Mouse (Mus musculus) intestine, embryonic 14.5 days (tissue): Measurements from ENCODE around the gene Folr2. TPM values are rescaled to one million over a fixed set of nuclear protein-coding genes. Genes with fewer than 3 reads are reported as not detected.

Source experiments
- ATAC-seq: fragments of 200-750 bp; cut with Nextera tagmentation; replicated peaks from 2 replicates; pipeline ENCODE4 v1.8.0; 2017; ENCODE audit warnings: low read depth, moderate number of reproducible peaks, moderate TSS enrichment, moderate library complexity; ENCODE audit not compliant: low FRiP score, low TSS enrichment
- DNase-seq: peaks from one replicate; pipeline ENCODE4 v3.0.0-alpha.2; 2018; ENCODE audit warnings: low spot score
- H3K27ac ChIP-seq: fragments of 300-500 bp; sonication (generic); 2 replicates; pipeline ENCODE4 v1.5.1; 2014; ENCODE audit warnings: low read depth, mild to moderate bottlenecking, control low read depth
- H3K27me3 ChIP-seq: fragments of 300-500 bp; sonication (generic); replicated peaks from 2 replicates; pipeline ENCODE4 v1.6.1; 2014; ENCODE audit warnings: low read length, control low read depth; ENCODE audit not compliant: control insufficient read depth, insufficient read depth
- H3K36me3 ChIP-seq: fragments of 300-500 bp; sonication (generic); 2 replicates; pipeline ENCODE4 v1.6.1; 2014; ENCODE audit warnings: low read length, control low read depth; ENCODE audit not compliant: control insufficient read depth, insufficient read depth
- H3K4me1 ChIP-seq: fragments of 300-500 bp; sonication (generic); replicated peaks from 2 replicates; pipeline ENCODE4 v1.6.1; 2014; ENCODE audit warnings: low read length, control low read depth, mixed read lengths; ENCODE audit not compliant: control insufficient read depth, insufficient read depth
- H3K4me2 ChIP-seq: fragments of 300-500 bp; sonication (generic); 2 replicates; pipeline ENCODE4 v1.6.1; 2014; ENCODE audit warnings: low read length
- H3K4me3 ChIP-seq: fragments of 300-500 bp; sonication (generic); 2 replicates; pipeline ENCODE4 v1.5.1; 2014; ENCODE audit warnings: low read depth, low read length, control low read depth, mixed read lengths
- H3K9ac ChIP-seq: fragments of 300-500 bp; sonication (generic); 2 replicates; pipeline ENCODE4 v1.6.1; 2014; ENCODE audit warnings: mild to moderate bottlenecking, low read length
- H3K9me3 ChIP-seq: fragments of 300-500 bp; sonication (generic); 2 replicates; pipeline ENCODE4 v1.6.1; 2016; ENCODE audit warnings: low read length, control low read depth; ENCODE audit not compliant: control insufficient read depth
- WGBS: fragments of 180-500 bp; shearing (Covaris S2); extraction: QIAGEN DNeasy Blood & Tissue Kit; methylation state at CpG from one replicate; pipeline ENCODE4 v1.1.7; 2014; 5-methylcytosine and 5-hydroxymethylcytosine counted together
- polyA plus RNA-seq: library from polyadenylated mRNA; unstranded; fragments of >200 nt; fragmentation: Nextera tagmentation; extraction: Ambion mirVana; gene quantifications from 2 replicates; pipeline ENCODE4 v1.2.1, GENCODE M21; 2014

Gene Folr2
- polyA plus RNA-seq, 1 experiment from 2014 or later, result 2.1 TPM

- peak overlapping the region; percentile 74 for H3K4me3 ChIP-seq
- peak overlapping the region; percentile 56 for H3K9ac ChIP-seq
- no peak overlapping the region; the same call in 1 of the 2 replicates for H3K27ac ChIP-seq
- WGBS, result 34% methylated on average over 9 of the region's 9 CpGs
- DNase-seq (no peak), ATAC-seq (no peak; the same call in 1 of the 2 replicates)
- H3K9me3 ChIP-seq, result no peaks in the 10 kb centered on the region
- H3K27me3 ChIP-seq, result no peaks in the 10 kb centered on the region
- peaks cover 5% of the 10 kb centered on the region; the same call in 1 of the 2 replicates for H3K4me1 ChIP-seq
- H3K36me3 ChIP-seq, result 0 out of 2 replicates have a peak, but pooled peaks cover 6% of the 10 kb centered on the region
- peak overlapping the region; percentile 58 for H3K4me2 ChIP-seq
Observed at GRCm38 (mm10) chr7:101895695-101896094, 38.7 kb upstream of the Folr2 start.

- H3K4me2 ChIP-seq, result no peak overlapping the region
- H3K4me1 ChIP-seq, result no peaks in the 10 kb centered on the region
- H3K9ac ChIP-seq, result no peak overlapping the region
- H3K36me3 ChIP-seq, result no peaks in the 10 kb centered on the region
- DNase-seq, result no peak
- no peak for ATAC-seq
- no peaks in the 10 kb centered on the region for H3K27me3 ChIP-seq
- H3K4me3 ChIP-seq, result no peak overlapping the region
- H3K27ac ChIP-seq, result no peak overlapping the region
- WGBS, result 83% methylated on average over 4 of the region's 4 CpGs
- no peaks in the 10 kb centered on the region for H3K9me3 ChIP-seq
Observed at GRCm38 (mm10) chr7:101888460-101888859, 31.5 kb upstream of the Folr2 start.

- WGBS, result 82% methylated on average over 6 of the region's 6 CpGs
- Histone ChIP-seq H3K36me3 (no peaks in the 10 kb centered on the region), H3K4me2 (no peak overlapping the region), H3K4me1 (no peaks in the 10 kb centered on the region), H3K9ac (no peak overlapping the region), H3K9me3 (no peaks in the 10 kb centered on the region), H3K27me3 (no peaks in the 10 kb centered on the region), H3K27ac (no peak overlapping the region), H3K4me3 (no peak overlapping the region)
- no peak for DNase-seq
- no peak for ATAC-seq
Observed at GRCm38 (mm10) chr7:101886274-101886673, 29.3 kb upstream of the Folr2 start.

GRCm38 (mm10) chr7:101884160-101884559 lies 27.2 kb upstream of the Folr2 start:
- Histone ChIP-seq H3K36me3 (no peaks in the 10 kb centered on the region), H3K9ac (no peak overlapping the region), H3K4me3 (no peak overlapping the region), H3K9me3 (no peaks in the 10 kb centered on the region), H3K4me2 (no peak overlapping the region), H3K4me1 (no peaks in the 10 kb centered on the region), H3K27ac (no peak overlapping the region), H3K27me3 (no peaks in the 10 kb centered on the region)
- no peak for ATAC-seq
- 94% methylated on average over 4 of the region's 4 CpGs for WGBS
- no peak for DNase-seq

GRCm38 (mm10) chr7:101882413-101883154 lies 25.6 kb upstream of the Folr2 start:
- Histone ChIP-seq H3K36me3 (no peaks in the 10 kb centered on the region), H3K9ac (no peak overlapping the region), H3K9me3 (no peaks in the 10 kb centered on the region), H3K4me3 (no peak overlapping the region), H3K27ac (no peak overlapping the region), H3K27me3 (no peaks in the 10 kb centered on the region), H3K4me1 (no peaks in the 10 kb centered on the region), H3K4me2 (no peak overlapping the region)
- ATAC-seq (no peak), DNase-seq (no peak)
- 66% methylated on average over 9 of the region's 9 CpGs for WGBS

- WGBS, result 84% methylated on average over 4 of the region's 4 CpGs
- no peak overlapping the region for H3K27ac ChIP-seq
- H3K36me3 ChIP-seq, result no peaks in the 10 kb centered on the region
- no peaks in the 10 kb centered on the region for H3K4me1 ChIP-seq
- no peak overlapping the region for H3K4me3 ChIP-seq
- DNase-seq (no peak), ATAC-seq (no peak)
- no peak overlapping the region for H3K4me2 ChIP-seq
- H3K27me3 ChIP-seq, result no peaks in the 10 kb centered on the region
- H3K9ac ChIP-seq, result no peak overlapping the region
- H3K9me3 ChIP-seq, result no peaks in the 10 kb centered on the region
Observed at GRCm38 (mm10) chr7:101880855-101881254, 23.9 kb upstream of the Folr2 start.

- Histone ChIP-seq H3K4me3 (no peak overlapping the region), H3K9ac (no peak overlapping the region), H3K27me3 (no peaks in the 10 kb centered on the region), H3K4me1 (no peaks in the 10 kb centered on the region), H3K9me3 (no peaks in the 10 kb centered on the region), H3K4me2 (no peak overlapping the region), H3K27ac (no peak overlapping the region), H3K36me3 (no peaks in the 10 kb centered on the region)
- 88% methylated on average over 1 of the region's 1 CpGs for WGBS
- DNase-seq (no peak), ATAC-seq (no peak)
Observed at GRCm38 (mm10) chr7:101875978-101876377, 19.0 kb upstream of the Folr2 start.

- Histone ChIP-seq H3K27ac (peak overlapping the region; percentile 67), H3K4me1 (no peaks in the 10 kb centered on the region)
Observed at GRCm38 (mm10) chr7:101871296-101871695, 14.3 kb upstream of the Folr2 start.

GRCm38 (mm10) chr7:101870629-101871028 lies 13.6 kb upstream of the Folr2 start, which contains the start of gene Folr1:
Gene Folr1, minus strand, starts transcription at chr7:101870788.
- H3K4me3 ChIP-seq, result peak within 1 kb of the TSS; percentile 28
- H3K4me1 ChIP-seq, result no peaks in the 10 kb centered on the region
- peak within 1 kb of the TSS; percentile 22; the same call in 1 of the 2 replicates for H3K9ac ChIP-seq
- H3K36me3 ChIP-seq, result no peaks in the 10 kb centered on the region
- H3K9me3 ChIP-seq, result no peaks in the 10 kb centered on the region
- 42% methylated on average over 2 of the region's 2 CpGs for WGBS
- H3K27me3 ChIP-seq, result no peaks in the 10 kb centered on the region
- ATAC-seq, result peak; percentile 83
- H3K27ac ChIP-seq, result peak within 1 kb of the TSS; percentile 67
- DNase-seq, result peak; percentile 59
- H3K4me2 ChIP-seq, result peak within 1 kb of the TSS; percentile 42

More at GRCm38 (mm10) chr7:101871296-101871695, 14.3 kb upstream of the Folr2 start:
- H3K4me2 ChIP-seq, result peak overlapping the region; percentile 5; the same call in 1 of the 2 replicates
- H3K36me3 ChIP-seq, result no peaks in the 10 kb centered on the region
- ATAC-seq, result peak; percentile 2; the same call in 1 of the 2 replicates
- no peak overlapping the region for H3K4me3 ChIP-seq
- whole genome bisulfite sequencing, result 72% methylated on average over 3 of the region's 3 CpGs
- H3K27me3 ChIP-seq, result no peaks in the 10 kb centered on the region
- no peak for DNase-seq
- H3K9me3 ChIP-seq, result no peaks in the 10 kb centered on the region
- H3K9ac ChIP-seq, result no peak overlapping the region
